Mouse (Mus musculus) forebrain, embryonic 13.5 days (tissue): ENCODE measurements around the gene Dnah10. TPM values are rescaled to one million over a fixed set of nuclear protein-coding genes. Genes with fewer than 3 reads are reported as not detected.
"Not testable (repeated sequence)": the region's sequence is repeated elsewhere in the genome, so short reads cannot be mapped to it uniquely, and the experiment has no call there.

Source experiments
- ATAC-seq: fragments of 200-750 bp; cut with Nextera tagmentation; 2 replicates; pipeline ENCODE4 v1.8.0; 2017
- H3K27ac ChIP-seq: fragments of 300-500 bp; sonication (generic); 2 replicates; pipeline ENCODE4 v1.5.1; 2015; ENCODE audit warnings: inconsistent platforms, mild to moderate bottlenecking, moderate library complexity
- H3K27me3 ChIP-seq: fragments of 300-500 bp; sonication (generic); 2 replicates; pipeline ENCODE4 v1.6.1; 2015; ENCODE audit warnings: mild to moderate bottlenecking, inconsistent platforms
- H3K36me3 ChIP-seq: fragments of 300-500 bp; sonication (generic); 2 replicates; pipeline ENCODE4 v1.6.1; 2015; ENCODE audit warnings: mild to moderate bottlenecking, inconsistent platforms; ENCODE audit not compliant: poor library complexity, severe bottlenecking
- H3K4me1 ChIP-seq: fragments of 300-500 bp; sonication (generic); 2 replicates; pipeline ENCODE4 v1.6.1; 2015; ENCODE audit warnings: inconsistent platforms
- H3K4me2 ChIP-seq: fragments of 300-500 bp; sonication (generic); 2 replicates; pipeline ENCODE4 v1.6.1; 2015; ENCODE audit warnings: inconsistent platforms, mild to moderate bottlenecking, moderate library complexity
- H3K4me3 ChIP-seq: fragments of 300-500 bp; sonication (generic); 2 replicates; pipeline ENCODE4 v1.5.1; 2015; ENCODE audit warnings: mild to moderate bottlenecking, inconsistent platforms
- H3K9ac ChIP-seq: fragments of 300-500 bp; sonication (generic); 2 replicates; pipeline ENCODE4 v1.6.1; 2015; ENCODE audit warnings: mild to moderate bottlenecking, inconsistent platforms
- H3K9me3 ChIP-seq: fragments of 300-500 bp; sonication (generic); replicated peaks from 2 replicates; pipeline ENCODE4 v1.6.1; 2016; ENCODE audit warnings: inconsistent platforms
- WGBS: fragments of 180-500 bp; shearing (Covaris S2); methylation state at CpG from one replicate; pipeline ENCODE4 v1.1.7; 2015; 5-methylcytosine and 5-hydroxymethylcytosine counted together
- polyA plus RNA-seq: library from polyadenylated mRNA; unstranded; fragments of >200 nt; fragmentation: Nextera tagmentation; extraction: Ambion mirVana; gene quantifications from 2 replicates; pipeline ENCODE4 v1.2.1, GENCODE M21; 2015

The Dnah10 gene
- polyA plus RNA-seq, 1 experiment from 2014 or later: 0.08 TPM

- Histone ChIP-seq H3K4me2 (no peak overlapping the region), H3K27ac (no peak overlapping the region), H3K4me1 (no peaks in the 10 kb centered on the region), H3K36me3 (no peaks in the 10 kb centered on the region), H3K9ac (no peak overlapping the region), H3K9me3 (no peaks in the 10 kb centered on the region), H3K27me3 (no peaks in the 10 kb centered on the region), H3K4me3 (no peak overlapping the region)
- ATAC-seq: no peak
- 79% methylated on average over 9 of the region's 9 CpGs for WGBS
Measured at GRCm38 (mm10) chr5:124751656-124752055, 26.8 kb downstream of the Dnah10 start.

- ATAC-seq: no peak
- Histone ChIP-seq H3K4me3 (no peak overlapping the region), H3K4me2 (no peak overlapping the region), H3K36me3 (no peaks in the 10 kb centered on the region), H3K27me3 (no peaks in the 10 kb centered on the region), H3K9me3 (no peaks in the 10 kb centered on the region; the same call in 1 of the 2 replicates), H3K27ac (no peak overlapping the region), H3K4me1 (no peaks in the 10 kb centered on the region), H3K9ac (no peak overlapping the region)
- WGBS: 55% methylated on average over 18 of the region's 18 CpGs
Measured at GRCm38 (mm10) chr5:124761011-124761410, 36.1 kb downstream of the Dnah10 start.

GRCm38 (mm10) chr5:124761787-124762186 is 36.9 kb downstream of the Dnah10 start:
- Histone ChIP-seq H3K4me2 (no peak overlapping the region), H3K9me3 (no peaks in the 10 kb centered on the region; the same call in 1 of the 2 replicates), H3K27ac (no peak overlapping the region), H3K4me3 (no peak overlapping the region), H3K36me3 (no peaks in the 10 kb centered on the region), H3K9ac (no peak overlapping the region), H3K4me1 (no peaks in the 10 kb centered on the region), H3K27me3 (no peaks in the 10 kb centered on the region)
- no peak for ATAC-seq
- WGBS: 84% methylated on average over 1 of the region's 1 CpGs

- WGBS: 74% methylated on average over 3 of the region's 3 CpGs
- Histone ChIP-seq H3K4me1 (no peaks in the 10 kb centered on the region), H3K9me3 (no peaks in the 10 kb centered on the region), H3K9ac (no peak overlapping the region), H3K4me3 (no peak overlapping the region), H3K4me2 (no peak overlapping the region), H3K27ac (no peak overlapping the region), H3K27me3 (no peaks in the 10 kb centered on the region), H3K36me3 (no peaks in the 10 kb centered on the region)
- no peak for ATAC-seq
Measured at GRCm38 (mm10) chr5:124774552-124774951, 49.7 kb downstream of the Dnah10 start.

GRCm38 (mm10) chr5:124776289-124776688 is 51.4 kb downstream of the Dnah10 start:
- not testable (repeated sequence) for H3K27ac ChIP-seq, H3K4me3 ChIP-seq, H3K27me3 ChIP-seq, H3K9ac ChIP-seq, H3K36me3 ChIP-seq, H3K4me2 ChIP-seq, H3K4me1 ChIP-seq, H3K9me3 ChIP-seq, ATAC-seq
- 94% methylated on average over 4 of the region's 4 CpGs for WGBS

GRCm38 (mm10) chr5:124777178-124777709 is 52.4 kb downstream of the Dnah10 start:
- H3K27ac ChIP-seq: no peak overlapping the region
- no peaks in the 10 kb centered on the region for H3K36me3 ChIP-seq
- H3K9me3 ChIP-seq: no peaks in the 10 kb centered on the region; the same call in 1 of the 2 replicates
- 63% methylated on average over 6 of the region's 6 CpGs for WGBS
- no peak overlapping the region for H3K4me3 ChIP-seq
- no peak overlapping the region for H3K4me2 ChIP-seq
- no peak overlapping the region for H3K9ac ChIP-seq
- H3K27me3 ChIP-seq: no peaks in the 10 kb centered on the region
- ATAC-seq: no peak
- H3K4me1 ChIP-seq: no peaks in the 10 kb centered on the region

- no peak for ATAC-seq
- no peak overlapping the region for H3K27ac ChIP-seq
- H3K4me3 ChIP-seq: no peak overlapping the region
- no peak overlapping the region for H3K4me2 ChIP-seq
- no peaks in the 10 kb centered on the region for H3K4me1 ChIP-seq
- H3K36me3 ChIP-seq: no peaks in the 10 kb centered on the region
- no peak overlapping the region for H3K9ac ChIP-seq
- no peaks in the 10 kb centered on the region for H3K27me3 ChIP-seq
- H3K9me3 ChIP-seq: no peaks in the 10 kb centered on the region; the same call in 1 of the 2 replicates
- 95% methylated on average over 7 of the region's 7 CpGs for WGBS
Measured at GRCm38 (mm10) chr5:124779926-124780325, 55.0 kb downstream of the Dnah10 start.

GRCm38 (mm10) chr5:124781696-124782095 is 56.8 kb downstream of the Dnah10 start:
- Histone ChIP-seq H3K4me3 (no peak overlapping the region), H3K9ac (no peak overlapping the region), H3K36me3 (no peaks in the 10 kb centered on the region), H3K9me3 (peaks cover 7% of the 10 kb centered on the region; the same call in 1 of the 2 replicates), H3K27ac (no peak overlapping the region), H3K4me1 (no peaks in the 10 kb centered on the region), H3K4me2 (no peak overlapping the region), H3K27me3 (no peaks in the 10 kb centered on the region)
- WGBS: 88% methylated on average over 8 of the region's 8 CpGs
- no peak for ATAC-seq

GRCm38 (mm10) chr5:124785650-124786049 is 60.8 kb downstream of the Dnah10 start:
- H3K4me2 ChIP-seq: no peak overlapping the region
- WGBS: 81% methylated on average over 7 of the region's 7 CpGs
- H3K27me3 ChIP-seq: no peaks in the 10 kb centered on the region
- H3K36me3 ChIP-seq: no peaks in the 10 kb centered on the region
- no peak overlapping the region for H3K4me3 ChIP-seq
- peaks cover 7% of the 10 kb centered on the region; the same call in 1 of the 2 replicates for H3K9me3 ChIP-seq
- no peak overlapping the region for H3K9ac ChIP-seq
- ATAC-seq: no peak
- no peaks in the 10 kb centered on the region for H3K4me1 ChIP-seq
- no peak overlapping the region for H3K27ac ChIP-seq

GRCm38 (mm10) chr5:124792112-124792511 is 67.2 kb downstream of the Dnah10 start:
- no peaks in the 10 kb centered on the region for H3K9me3 ChIP-seq
- no peaks in the 10 kb centered on the region for H3K36me3 ChIP-seq
- H3K4me1 ChIP-seq: no peaks in the 10 kb centered on the region
- H3K4me2 ChIP-seq: no peak overlapping the region
- no peak overlapping the region for H3K27ac ChIP-seq
- no peaks in the 10 kb centered on the region for H3K27me3 ChIP-seq
- WGBS: 88% methylated on average over 7 of the region's 7 CpGs
- H3K9ac ChIP-seq: no peak overlapping the region
- H3K4me3 ChIP-seq: no peak overlapping the region
- ATAC-seq: no peak

GRCm38 (mm10) chr5:124809708-124810366 is 85.0 kb downstream of the Dnah10 start:
- Histone ChIP-seq H3K9ac (no peak overlapping the region), H3K9me3 (no peaks in the 10 kb centered on the region)

GRCm38 (mm10) chr5:124812466-124812865 is 87.6 kb downstream of the Dnah10 start:
- no peaks in the 10 kb centered on the region for H3K27me3 ChIP-seq
- H3K4me1 ChIP-seq: no peaks in the 10 kb centered on the region
- H3K9ac ChIP-seq: no peak overlapping the region
- 85% methylated on average over 12 of the region's 12 CpGs for WGBS
- H3K4me3 ChIP-seq: no peak overlapping the region
- no peak for ATAC-seq
- no peak overlapping the region for H3K4me2 ChIP-seq
- no peak overlapping the region for H3K27ac ChIP-seq
- H3K9me3 ChIP-seq: no peaks in the 10 kb centered on the region
- no peaks in the 10 kb centered on the region for H3K36me3 ChIP-seq

More at GRCm38 (mm10) chr5:124809708-124810366, 85.0 kb downstream of the Dnah10 start:
- Histone ChIP-seq H3K4me3 (no peak overlapping the region), H3K4me1 (no peaks in the 10 kb centered on the region), H3K36me3 (no peaks in the 10 kb centered on the region), H3K27ac (no peak overlapping the region), H3K4me2 (no peak overlapping the region), H3K27me3 (no peaks in the 10 kb centered on the region)
- ATAC-seq: no peak
- 86% methylated on average over 4 of the region's 4 CpGs for WGBS

- WGBS: 64% methylated on average over 5 of the region's 5 CpGs
- no peak overlapping the region for H3K27ac ChIP-seq
- no peaks in the 10 kb centered on the region for H3K27me3 ChIP-seq
- H3K4me1 ChIP-seq: no peaks in the 10 kb centered on the region
- H3K4me2 ChIP-seq: no peak overlapping the region
- no peak for ATAC-seq
- H3K9ac ChIP-seq: no peak overlapping the region
- H3K9me3 ChIP-seq: peaks cover 6% of the 10 kb centered on the region; the same call in 1 of the 2 replicates
- no peak overlapping the region for H3K4me3 ChIP-seq
- H3K36me3 ChIP-seq: no peaks in the 10 kb centered on the region
Measured at GRCm38 (mm10) chr5:124814797-124815196, 89.9 kb downstream of the Dnah10 start.
